Mouse (Mus musculus) WW6 (cell line): ENCODE measurements around the gene Camp.
"Not testable (repeated sequence)": the region's sequence is repeated elsewhere in the genome, so short reads cannot be mapped to it uniquely, and the experiment has no call there.

ENCODE experiments used
- DNase-seq: peaks from one replicate; pipeline ENCODE4 v3.0.0-alpha.2; 2013; ENCODE audit warnings: low read depth, low spot score

The Camp gene

GRCm38 (mm10) chr9:109854341-109854740 lies 4.9 kb upstream of the Camp start:
- no peak for DNase-seq

GRCm38 (mm10) chr9:109850099-109850498 lies 682 bp upstream of the Camp start:
- no peak for DNase-seq

GRCm38 (mm10) chr9:109833088-109833412 lies 16.4 kb downstream of the Camp start:
- no peak for DNase-seq

DNA sequence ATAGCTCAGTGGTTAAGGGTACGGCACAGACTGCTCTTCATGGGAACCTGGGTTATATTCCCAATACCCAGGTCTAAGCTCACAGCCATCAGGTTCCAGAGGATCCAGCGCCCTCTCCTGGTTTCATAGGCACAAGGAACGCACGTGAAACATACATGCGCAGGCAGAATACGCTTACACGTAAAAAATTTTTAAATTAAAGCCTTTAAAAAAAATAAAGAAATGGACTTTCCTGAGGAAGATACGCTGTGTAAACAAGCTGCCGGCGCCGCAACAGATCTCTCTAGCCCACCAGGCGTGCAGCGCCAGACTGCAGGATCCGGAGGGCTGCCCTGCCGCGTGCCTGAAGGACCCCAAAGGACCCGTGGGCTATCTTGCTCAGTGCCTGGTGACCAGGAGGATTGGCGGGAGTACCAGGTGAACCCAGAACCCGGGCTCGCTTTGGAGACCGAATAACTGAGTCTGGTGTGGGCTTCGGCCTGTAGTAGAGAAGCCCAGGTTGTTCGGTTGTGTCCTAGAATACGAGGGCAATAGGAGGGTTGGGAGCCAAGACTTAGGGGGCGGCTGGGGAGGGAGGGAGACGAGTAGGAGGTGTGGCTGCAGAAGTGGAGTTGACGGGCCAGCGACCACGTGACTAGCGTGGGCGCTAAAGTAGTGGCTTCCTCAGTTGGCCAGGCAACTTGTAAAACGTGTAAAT lies 16.9 kb downstream of the Camp start, which contains the start of gene Nme6:
Gene Nme6, plus strand, starts transcription at position 359 of the 697 bp plus-strand sequence.
- peak; percentile 74 for DNase-seq

DNA sequence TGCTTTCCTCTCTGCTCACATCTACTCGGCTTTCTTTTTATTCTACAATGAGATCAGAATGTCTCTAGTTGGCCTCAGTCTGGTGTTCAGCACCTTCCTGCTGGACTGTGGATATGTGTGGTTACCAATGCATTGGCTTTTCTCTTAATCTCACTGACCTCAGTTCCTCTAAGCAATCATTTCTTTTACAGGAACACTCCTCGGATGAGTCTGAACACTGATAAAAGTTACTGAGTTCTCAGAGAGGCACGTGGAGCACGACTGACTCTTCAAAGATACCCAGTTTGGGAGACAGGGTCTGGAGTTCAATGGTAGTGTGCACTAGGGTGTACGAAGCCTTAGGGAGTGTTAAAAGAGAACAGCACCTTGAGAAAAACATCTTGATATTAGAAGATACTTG lies 23.2 kb downstream of the Camp start:
- DNase-seq: no peak

GRCm38 (mm10) chr9:109825739-109826138 lies 23.7 kb downstream of the Camp start:
- DNase-seq: no peak

DNA sequence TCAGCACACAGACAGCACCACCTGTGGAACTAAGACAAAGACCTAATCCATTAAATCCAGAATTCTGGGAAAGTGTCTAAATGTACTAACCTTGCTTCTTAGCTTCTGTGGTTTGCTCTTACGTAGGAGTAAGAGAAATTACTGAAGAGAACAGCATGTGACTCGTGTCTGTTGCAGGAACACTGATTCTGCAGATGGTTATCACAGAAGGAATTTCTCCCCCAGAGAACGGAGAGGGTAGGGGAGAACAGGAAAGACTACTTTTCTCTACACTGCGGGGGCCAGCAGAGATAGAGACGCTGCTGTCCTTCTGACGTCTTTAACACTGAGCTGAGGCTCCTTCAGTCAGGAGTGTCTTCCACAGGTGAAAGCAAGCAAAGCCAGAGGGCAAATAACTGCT lies 33.1 kb downstream of the Camp start:
- DNase-seq: no peak

GRCm38 (mm10) chr9:109813424-109813823 lies 36.0 kb downstream of the Camp start:
- DNase-seq: no peak

GRCm38 (mm10) chr9:109811980-109812379 lies 37.4 kb downstream of the Camp start, which contains the start of gene Spink8:
TSS of gene Spink8 (plus strand) at chr9:109812280.
- no peak for DNase-seq

GRCm38 (mm10) chr9:109807898-109808297 lies 41.5 kb downstream of the Camp start:
- DNase-seq: no peak

- no peak for DNase-seq
Measured at GRCm38 (mm10) chr9:109806695-109807293, 42.6 kb downstream of the Camp start.

DNA sequence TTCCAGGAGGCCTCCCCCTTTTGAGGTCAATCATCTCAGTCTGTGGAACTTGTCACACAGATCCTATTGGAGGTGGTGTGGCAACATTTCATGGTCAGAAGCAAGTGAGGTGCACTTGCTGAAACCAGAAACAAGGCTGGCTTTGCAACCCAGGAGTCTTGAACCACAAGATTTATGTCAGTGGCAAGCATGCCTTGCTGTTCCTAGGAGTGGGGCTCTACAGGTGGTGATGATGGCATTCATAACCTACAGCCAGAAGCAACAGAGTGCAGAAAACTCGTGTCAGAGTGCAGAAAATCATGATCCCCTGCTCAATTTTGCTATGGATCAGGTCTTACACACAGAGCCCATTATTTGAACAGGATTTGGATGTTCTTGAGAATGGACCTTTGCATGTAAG lies 43.2 kb downstream of the Camp start:
- DNase-seq: no peak

DNA sequence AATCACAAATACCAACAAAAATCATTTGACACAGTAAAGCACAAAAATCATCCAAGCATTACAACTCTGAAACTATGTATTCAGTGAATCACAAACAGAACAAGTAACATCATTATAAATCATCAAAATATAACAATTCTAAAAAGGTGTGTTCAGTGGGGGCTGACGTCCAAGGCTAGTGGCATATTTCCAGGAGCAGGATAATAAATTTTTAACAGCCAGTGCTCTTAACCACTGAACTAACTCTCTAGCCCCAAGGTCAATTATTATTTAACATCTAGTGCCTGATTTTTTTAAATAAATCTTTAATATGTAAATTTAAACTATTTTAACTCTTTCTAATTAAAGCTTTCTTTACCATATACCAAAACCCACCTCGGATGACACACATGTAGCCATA lies 43.8 kb downstream of the Camp start:
- DNase-seq: not testable (repeated sequence)

DNA sequence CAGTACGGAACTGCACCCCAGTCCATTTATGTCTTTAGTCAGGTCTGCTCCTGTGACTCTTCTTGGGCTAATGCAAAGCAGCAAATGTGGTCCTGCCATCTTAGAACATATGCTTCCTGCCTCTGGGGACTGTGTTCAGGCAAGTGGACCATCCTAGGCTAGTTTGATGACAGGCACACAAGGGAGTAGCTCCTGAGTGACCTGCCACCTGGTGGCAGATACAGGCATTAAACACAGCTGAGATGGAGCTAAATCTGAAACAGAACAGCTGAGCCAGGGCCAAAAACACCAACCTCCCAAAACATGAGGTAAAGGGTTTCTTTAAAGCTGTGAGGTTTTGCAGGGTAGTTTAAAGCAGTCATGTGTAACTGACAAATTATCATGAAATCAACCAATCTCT lies 51.4 kb downstream of the Camp start:
- DNase-seq: peak; percentile 33
